Mouse (Mus musculus) thymus, adult 2 months (tissue): ENCODE results near the gene Slco4a1.

Source experiments
- CTCF ChIP-seq: fragments of 200-500 bp; IDR thresholded peaks from 2 replicates; pipeline ENCODE4 v1.5.1; 2012; ENCODE audit warnings: mild to moderate bottlenecking, control low read depth, low read length, moderate library complexity, borderline replicate concordance; ENCODE audit not compliant: control insufficient read depth, poor library complexity, insufficient read depth; ENCODE audit errors: extremely low read depth
- POLR2A ChIP-seq: fragments of 200-500 bp; IDR thresholded peaks from 2 replicates; pipeline ENCODE4 v1.6.1; 2012; ENCODE audit warnings: mild to moderate bottlenecking, low read length, control low read depth, moderate library complexity; ENCODE audit not compliant: control insufficient read depth, poor library complexity, insufficient read depth; ENCODE audit errors: extremely low read depth

GRCm38 (mm10) chr2:180455723-180456698 is at the start of gene Slco4a1:
- TF ChIP-seq POLR2A (peak; percentile 83), CTCF (peak; percentile 42; the same call in 1 of the 2 replicates)
